In the genomic region with DNA sequence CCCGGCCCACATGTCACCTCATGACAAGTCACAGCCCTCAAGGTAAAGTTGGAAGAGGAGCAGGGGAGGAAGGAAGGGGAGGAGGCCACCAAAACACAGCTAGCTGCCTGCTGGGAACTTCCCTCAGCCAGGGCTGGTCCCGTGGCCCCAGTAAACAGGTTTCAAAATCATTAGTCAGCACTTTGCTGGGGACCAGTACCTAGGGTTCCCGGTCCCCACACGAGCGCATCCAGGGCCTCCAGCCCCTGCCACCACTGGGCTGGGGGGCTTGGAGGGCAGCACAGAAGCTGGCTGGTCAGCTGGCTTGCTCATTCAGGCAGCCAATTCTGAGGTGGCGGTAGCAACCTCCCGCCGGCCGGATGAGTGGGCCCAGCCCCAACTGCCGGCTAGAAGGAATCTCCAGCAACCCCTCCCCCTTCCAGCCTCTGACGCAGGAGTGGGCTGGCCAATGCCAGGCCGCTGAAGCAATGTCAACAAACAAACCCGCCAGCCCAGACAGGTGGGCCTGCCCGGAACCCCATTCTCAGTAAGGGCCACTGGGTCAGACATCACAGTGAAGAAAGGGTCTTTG, we compare ENCODE assay signal across 8 mouse cellular contexts. TPM values are rescaled to one million over a fixed set of nuclear protein-coding genes. Genes with fewer than 3 reads are reported as not detected.
DNase-seq lines count a peak whose midpoint lies in the region; ATAC-seq and TF ChIP-seq lines count a peak whose summit lies in the region.

No protein-coding gene starts in this region.

- H3K4me2 ChIP-seq in embryonic facial prominence, embryonic 12.5 days (replicated peaks): peak overlapping the region; percentile 93
- H3K4me2 ChIP-seq in limb, embryonic 12.5 days: peak overlapping the region; percentile 99
- H3K4me2 ChIP-seq in midbrain, embryonic 14.5 days (ENCODE audit: low read length): peak overlapping the region; percentile 98

- peak overlapping the region; percentile 98 for H3K9ac ChIP-seq in embryonic facial prominence, embryonic 12.5 days
- peak overlapping the region; percentile 98 for H3K9ac ChIP-seq in limb, embryonic 12.5 days (replicated peaks)
- H3K9ac ChIP-seq in midbrain, embryonic 14.5 days (replicated peaks; ENCODE audit: low read length): peak overlapping the region; percentile 99

- peaks cover 36% of the 10 kb centered on the region for H3K4me1 ChIP-seq in embryonic facial prominence, embryonic 12.5 days
- H3K4me1 ChIP-seq in kidney, adult 2 months (ENCODE audit: control insufficient read depth, insufficient read depth, low read length): peaks cover 12% of the 10 kb centered on the region
- H3K4me1 ChIP-seq in limb, embryonic 12.5 days (replicated peaks): peaks cover 33% of the 10 kb centered on the region
- peaks cover 30% of the 10 kb centered on the region for H3K4me1 ChIP-seq in midbrain, embryonic 14.5 days (ENCODE audit: control insufficient read depth, insufficient read depth, low read length)

- H3K27me3 ChIP-seq in embryonic facial prominence, embryonic 12.5 days: no peaks in the 10 kb centered on the region
- no peaks in the 10 kb centered on the region for H3K27me3 ChIP-seq in kidney, adult 2 months (replicated peaks; ENCODE audit: control insufficient read depth, insufficient read depth, low read length)
- H3K27me3 ChIP-seq in limb, embryonic 12.5 days: no peaks in the 10 kb centered on the region
- H3K27me3 ChIP-seq in midbrain, embryonic 14.5 days (ENCODE audit: control insufficient read depth, insufficient read depth, low read length): no peaks in the 10 kb centered on the region

- peak; percentile 58 for ATAC-seq in embryonic facial prominence, embryonic 12.5 days (ENCODE audit: insufficient number of reproducible peaks, insufficient read depth, low FRiP score, low TSS enrichment)
- ATAC-seq in limb, embryonic 12.5 days (ENCODE audit: insufficient number of reproducible peaks, insufficient read depth, low FRiP score, low TSS enrichment, low read depth): peak; percentile 45; the same call in 1 of the 2 replicates
- peak; percentile 51 for ATAC-seq in midbrain, embryonic 14.5 days (ENCODE audit: low FRiP score, low TSS enrichment)

- H3K4me3 ChIP-seq in embryonic facial prominence, embryonic 12.5 days: peak overlapping the region; percentile 97
- peak overlapping the region; percentile 92 for H3K4me3 ChIP-seq in kidney, adult 2 months (ENCODE audit: insufficient read depth, low read depth, low read length)
- peak overlapping the region; percentile 98 for H3K4me3 ChIP-seq in limb, embryonic 12.5 days (replicated peaks)
- peak overlapping the region; percentile 84 for H3K4me3 ChIP-seq in midbrain, embryonic 14.5 days (replicated peaks; ENCODE audit: low read depth, low read length)

- H3K9me3 ChIP-seq in embryonic facial prominence, embryonic 12.5 days: no peaks in the 10 kb centered on the region
- H3K9me3 ChIP-seq in limb, embryonic 12.5 days: no peaks in the 10 kb centered on the region
- no peaks in the 10 kb centered on the region for H3K9me3 ChIP-seq in midbrain, embryonic 14.5 days (ENCODE audit: control insufficient read depth, low read length)

- DNase-seq in 3134 (ENCODE audit: extremely low read depth, insufficient read length, low spot score): peak; percentile 76
- peak; percentile 92 to 96 for DNase-seq in adrenal gland, postnatal 36 days
- DNase-seq in heart, adult 18-20 months: peak; percentile 94
- peak; percentile 96 for DNase-seq in kidney, adult 2 months
- peak; percentile 86 for DNase-seq in midbrain, embryonic 14.5 days
- peak; percentile 83 for DNase-seq in spleen, adult 12 weeks (ENCODE audit: low spot score)

- 2% methylated on average over 14 of the region's 14 CpGs for WGBS in embryonic facial prominence, embryonic 12.5 days
- WGBS in kidney, adult 2 months: 2% methylated on average over 14 of the region's 14 CpGs
- 4% methylated on average over 14 of the region's 14 CpGs for WGBS in limb, embryonic 12.5 days
- 4% methylated on average over 14 of the region's 14 CpGs for WGBS in midbrain, embryonic 14.5 days

- TF ChIP-seq CTCF in kidney, adult 2 months (conservative IDR thresholded peaks at IDR 0.05; ENCODE audit: insufficient read depth, insufficient read length, low read depth, low read length): no peak

- peaks cover 25% of the 10 kb centered on the region; the same call in 1 of the 2 replicates for H3K36me3 ChIP-seq in embryonic facial prominence, embryonic 12.5 days
- no peaks in the 10 kb centered on the region for H3K36me3 ChIP-seq in kidney, adult 2 months (ENCODE audit: control insufficient read depth, insufficient read depth, low read length)
- H3K36me3 ChIP-seq in limb, embryonic 12.5 days: peaks cover 35% of the 10 kb centered on the region
- H3K36me3 ChIP-seq in midbrain, embryonic 14.5 days (ENCODE audit: control insufficient read depth, insufficient read depth, low read length): peaks cover 27% of the 10 kb centered on the region; the same call in 1 of the 2 replicates

- no peak for TF ChIP-seq POLR2A in kidney, adult 2 months (IDR thresholded peaks at IDR 0.05; ENCODE audit: low read depth, low read length)

- H3K27ac ChIP-seq in embryonic facial prominence, embryonic 12.5 days: peak overlapping the region; percentile 43; the same call in 1 of the 2 replicates
- peak overlapping the region; percentile 81 for H3K27ac ChIP-seq in kidney, adult 2 months (ENCODE audit: insufficient read depth, low read depth, low read length)
- peak overlapping the region; percentile 26 for H3K27ac ChIP-seq in limb, embryonic 12.5 days
- peak overlapping the region; percentile 52 for H3K27ac ChIP-seq in midbrain, embryonic 14.5 days (replicated peaks; ENCODE audit: low read depth, low read length)

RNA-seq across cellular contexts. Expression of a gene that starts 1.8 kb away (rescaled TPM):
- 10 to 100 TPM; 42.5 to 47.1 TPM for total RNA-seq in adrenal gland, postnatal 36 days (2021)
- 26.5 and 28.1 TPM in 2 replicates for polyA plus RNA-seq in embryonic facial prominence, embryonic 12.5 days (2016; fragmentation: Nextera tagmentation; extraction: Ambion mirVana)
- total RNA-seq in heart, adult 18-20 months (2021): 10 to 100 TPM; 66.3 to 78.1 TPM
- polyA plus RNA-seq in kidney, adult 2 months (2012; rRNA removed): 43.7 and 44.0 TPM in 2 replicates
- polyA plus RNA-seq in limb, embryonic 12.5 days (2016; fragmentation: Nextera tagmentation; extraction: Ambion mirVana): 28.2 and 29.6 TPM in 2 replicates
- polyA plus RNA-seq in midbrain, embryonic 14.5 days (2014; fragmentation: Nextera tagmentation; extraction: Ambion mirVana): 59.0 and 66.0 TPM in 2 replicates

RNA-seq across cellular contexts. Expression of a gene that starts 27.7 kb away (rescaled TPM):
- total RNA-seq in adrenal gland, postnatal 36 days (2021): 10 to 100 TPM; 55.4 to 55.5 TPM
- 31.0 and 31.3 TPM in 2 replicates for polyA plus RNA-seq in embryonic facial prominence, embryonic 12.5 days (2016; fragmentation: Nextera tagmentation; extraction: Ambion mirVana)
- 10 to 100 TPM; 23.2 to 23.8 TPM for total RNA-seq in heart, adult 18-20 months (2021)
- polyA plus RNA-seq in kidney, adult 2 months (2012; rRNA removed): 38.6 TPM in 2 replicates
- 31.5 and 35.5 TPM in 2 replicates for polyA plus RNA-seq in limb, embryonic 12.5 days (2016; fragmentation: Nextera tagmentation; extraction: Ambion mirVana)
- 12.5 and 13.5 TPM in 2 replicates for polyA plus RNA-seq in midbrain, embryonic 14.5 days (2014; fragmentation: Nextera tagmentation; extraction: Ambion mirVana)

RNA-seq across cellular contexts. Expression of a gene that starts 31.4 kb away (rescaled TPM):
- total RNA-seq in adrenal gland, postnatal 36 days (2021): 10 to 100 TPM; 12.7 to 20.7 TPM
- 27.1 and 31.3 TPM in 2 replicates for polyA plus RNA-seq in embryonic facial prominence, embryonic 12.5 days (2016; fragmentation: Nextera tagmentation; extraction: Ambion mirVana)
- total RNA-seq in heart, adult 18-20 months (2021): 10 to 100 TPM; 16.4 to 21.0 TPM
- polyA plus RNA-seq in kidney, adult 2 months (2012; rRNA removed): 29.6 and 31.3 TPM in 2 replicates
- polyA plus RNA-seq in limb, embryonic 12.5 days (2016; fragmentation: Nextera tagmentation; extraction: Ambion mirVana): 30.9 and 33.9 TPM in 2 replicates
- polyA plus RNA-seq in midbrain, embryonic 14.5 days (2014; fragmentation: Nextera tagmentation; extraction: Ambion mirVana): 8.1 and 8.9 TPM in 2 replicates

RNA-seq across cellular contexts. Expression of a gene that starts 31.6 kb away (rescaled TPM):
- total RNA-seq in adrenal gland, postnatal 36 days (2021): 1 to 10 TPM; 2.9 to 4.1 TPM
- 26.7 and 30.2 TPM in 2 replicates for polyA plus RNA-seq in embryonic facial prominence, embryonic 12.5 days (2016; fragmentation: Nextera tagmentation; extraction: Ambion mirVana)
- total RNA-seq in heart, adult 18-20 months (2021): 1 to 10 TPM; 2.1 to 2.3 TPM
- polyA plus RNA-seq in kidney, adult 2 months (2012; rRNA removed): 4.5 and 5.4 TPM in 2 replicates
- polyA plus RNA-seq in limb, embryonic 12.5 days (2016; fragmentation: Nextera tagmentation; extraction: Ambion mirVana): 30.9 and 32.6 TPM in 2 replicates
- 2.5 and 5.9 TPM in 2 replicates for polyA plus RNA-seq in midbrain, embryonic 14.5 days (2014; fragmentation: Nextera tagmentation; extraction: Ambion mirVana)

RNA-seq across cellular contexts. Expression of a gene that starts 37.6 kb away (rescaled TPM):
- total RNA-seq in adrenal gland, postnatal 36 days (2021): 10 to 100 TPM; 77.2 to 90.5 TPM
- polyA plus RNA-seq in embryonic facial prominence, embryonic 12.5 days (2016; fragmentation: Nextera tagmentation; extraction: Ambion mirVana): 50.5 and 51.9 TPM in 2 replicates
- total RNA-seq in heart, adult 18-20 months (2021): 10 to 100 TPM; 30.0 to 33.5 TPM
- 28.2 and 29.6 TPM in 2 replicates for polyA plus RNA-seq in kidney, adult 2 months (2012; rRNA removed)
- polyA plus RNA-seq in limb, embryonic 12.5 days (2016; fragmentation: Nextera tagmentation; extraction: Ambion mirVana): 42.6 and 50.1 TPM in 2 replicates
- polyA plus RNA-seq in midbrain, embryonic 14.5 days (2014; fragmentation: Nextera tagmentation; extraction: Ambion mirVana): 41.0 and 55.3 TPM in 2 replicates

Comparison
In these comparisons a context has a peak if more than half of its experiments do, and no peak if none do; other contexts are left out.
1. Peak in every context shown above with its lines: DNase-seq, ATAC-seq, H3K4me3 ChIP-seq and H3K27ac ChIP-seq.
2. H3K27ac ChIP-seq: peak in every context shown above with its lines; median percentile 81 in kidney, adult 2 months; 52 in midbrain, embryonic 14.5 days; 43 in embryonic facial prominence, embryonic 12.5 days; 26 in limb, embryonic 12.5 days.